Mouse (Mus musculus) layer of hippocampus, adult 2 months (tissue): ENCODE results near the gene F11r. TPM values are rescaled to one million over a fixed set of nuclear protein-coding genes. Genes with fewer than 3 reads are reported as not detected.
A peak's percentile ranks its signal among the peaks of the same experiment; 100 is the strongest.

ENCODE experiments used
- DNase-seq, 2 experiments: peaks; one replicate each; pipeline ENCODE4 v3.0.0; 2022; ENCODE audit warnings: low spot score in 2 of 2
- H3K27ac ChIP-seq: fragments of 200-600 bp; 2 replicates; pipeline ENCODE4 v1.8.1; 2022
- H3K4me3 ChIP-seq: fragments of 200-600 bp; 2 replicates; pipeline ENCODE4 v1.8.1; 2022; ENCODE audit warnings: mild to moderate bottlenecking
- CTCF ChIP-seq: fragments of 200-600 bp; conservative IDR thresholded peaks from 2 replicates; pipeline ENCODE4 v1.8.1; 2022; ENCODE audit warnings: antibody characterized with exemption, mild to moderate bottlenecking, moderate library complexity
- total RNA-seq, 2 experiments: library from RNA; stranded (reverse); gene quantifications; 2 replicates each; pipeline ENCODE4 v1.2.3; 2021

The F11r gene
- total RNA-seq, 2 experiments from 2014 or later, result 5.7 to 6.9 TPM

DNA sequence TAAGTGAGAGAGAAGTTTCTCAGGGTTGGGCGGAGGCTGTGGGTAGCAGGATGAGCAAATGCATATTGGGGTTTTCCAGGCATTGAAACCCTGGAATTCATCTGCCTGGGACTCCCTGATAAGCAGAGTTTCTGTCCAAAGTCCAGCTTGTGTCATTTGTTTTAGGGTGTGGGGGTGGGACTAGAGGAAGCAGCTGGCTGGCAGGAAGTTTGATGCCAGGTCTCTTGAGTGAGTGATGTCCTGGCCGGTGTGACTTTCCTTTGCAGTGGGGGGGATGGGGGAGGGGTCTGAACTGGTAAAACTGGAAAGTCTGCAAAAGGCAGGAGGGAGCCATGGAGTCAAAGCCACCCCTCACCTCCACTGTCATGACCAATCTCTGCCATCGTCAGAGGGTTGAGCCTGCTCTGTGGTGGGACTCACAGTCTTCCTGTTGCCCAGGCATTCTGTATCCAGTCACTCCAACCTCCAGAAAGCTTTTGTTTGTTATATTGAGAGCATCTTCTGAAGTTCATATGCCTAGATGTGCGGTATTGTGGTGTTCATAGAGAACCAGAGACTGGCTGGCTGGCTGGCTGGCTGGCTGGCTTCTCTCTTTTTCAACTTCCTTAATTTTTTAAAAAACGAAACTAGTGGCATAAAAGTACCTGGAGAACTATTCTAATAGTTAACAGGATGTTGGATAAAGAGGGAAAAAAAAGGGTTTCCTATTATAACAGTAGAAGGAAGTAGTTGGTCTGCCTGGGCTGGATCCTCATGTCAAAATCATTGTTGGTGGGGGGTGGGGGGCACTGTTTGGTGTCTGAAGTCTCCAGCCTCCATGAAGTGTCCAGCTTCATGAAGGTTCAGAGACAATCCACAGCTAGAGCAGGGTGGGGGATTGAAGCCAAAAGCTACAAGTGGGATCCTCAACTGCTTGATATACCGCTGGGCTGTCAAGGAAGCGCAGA lies 4.4 kb downstream of the F11r start:
- no peak overlapping the region for H3K4me3 ChIP-seq
- DNase-seq, result no peak
- peak overlapping the region; percentile 36; the same call in 1 of the 2 replicates for H3K27ac ChIP-seq
- TF ChIP-seq CTCF, result no peak

DNA sequence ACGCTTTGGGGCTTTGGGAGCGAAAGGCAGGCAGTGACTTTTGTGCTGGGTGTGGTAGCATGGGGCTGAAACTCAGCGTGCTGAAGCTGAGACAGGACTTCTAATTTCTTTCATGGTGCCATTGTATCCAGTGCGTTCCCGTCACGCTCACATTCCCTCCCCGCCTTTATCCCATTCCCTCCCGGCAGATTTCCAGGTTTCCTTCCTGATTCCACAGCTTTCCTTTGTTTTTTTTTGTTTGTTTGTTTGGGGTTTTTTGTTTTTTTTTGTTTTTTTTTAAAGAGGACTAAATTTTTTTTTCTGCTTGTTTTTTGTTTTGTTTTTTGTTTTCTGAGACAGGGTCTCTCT lies 5.1 kb downstream of the F11r start:
- DNase-seq, result no peak
- Histone ChIP-seq H3K4me3 (no peak overlapping the region), H3K27ac (0 out of 2 replicates have a peak overlapping the region, but pooled peaks have one; percentile 36)
- TF ChIP-seq CTCF, result no peak

DNA sequence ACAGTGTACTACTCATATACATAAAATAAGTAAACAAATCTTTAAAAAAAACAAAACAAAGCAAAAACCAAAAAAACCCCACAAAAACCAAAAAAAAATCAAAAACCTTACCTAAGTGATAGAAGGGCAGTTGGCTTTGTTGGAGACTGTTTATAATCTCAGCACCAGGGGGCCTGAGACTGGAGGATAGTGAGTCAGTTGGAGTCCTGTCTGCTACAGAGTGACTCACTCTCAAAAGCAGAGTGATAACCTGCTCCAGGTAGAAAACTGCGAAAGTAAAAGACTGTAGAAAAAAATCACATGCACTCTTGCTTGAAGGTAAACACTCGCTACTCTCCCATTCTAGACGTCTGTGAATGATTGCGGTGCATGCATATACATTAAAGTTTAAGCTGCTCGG lies 7.7 kb downstream of the F11r start:
- no peak for TF ChIP-seq CTCF
- H3K4me3 ChIP-seq, result no peak overlapping the region
- no peak overlapping the region for H3K27ac ChIP-seq

DNA sequence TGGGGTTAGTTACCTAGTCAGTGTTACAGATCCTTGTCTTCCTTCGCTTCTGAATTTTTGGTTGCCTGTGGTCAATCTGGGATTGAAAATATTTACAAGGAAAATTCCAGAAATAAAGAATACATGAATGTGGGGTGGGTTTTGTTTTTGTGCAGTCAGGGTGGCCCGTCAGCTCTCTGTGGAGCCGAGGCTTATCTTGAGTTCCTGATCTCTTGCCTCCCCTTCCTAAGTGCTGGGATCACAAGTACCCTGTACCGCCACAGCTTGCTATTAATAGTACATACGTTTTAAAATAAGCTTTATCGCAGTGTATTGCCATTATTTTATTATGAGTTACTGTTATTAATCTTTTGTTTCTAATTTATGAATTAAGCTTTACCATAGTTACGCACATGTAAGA lies 9.5 kb downstream of the F11r start:
- DNase-seq, result no peak
- H3K4me3 ChIP-seq, result no peak overlapping the region
- H3K27ac ChIP-seq, result no peak overlapping the region
- TF ChIP-seq CTCF, result no peak

More for the DNA sequence above, 7.7 kb downstream of the F11r start:
- no peak for DNase-seq

DNA sequence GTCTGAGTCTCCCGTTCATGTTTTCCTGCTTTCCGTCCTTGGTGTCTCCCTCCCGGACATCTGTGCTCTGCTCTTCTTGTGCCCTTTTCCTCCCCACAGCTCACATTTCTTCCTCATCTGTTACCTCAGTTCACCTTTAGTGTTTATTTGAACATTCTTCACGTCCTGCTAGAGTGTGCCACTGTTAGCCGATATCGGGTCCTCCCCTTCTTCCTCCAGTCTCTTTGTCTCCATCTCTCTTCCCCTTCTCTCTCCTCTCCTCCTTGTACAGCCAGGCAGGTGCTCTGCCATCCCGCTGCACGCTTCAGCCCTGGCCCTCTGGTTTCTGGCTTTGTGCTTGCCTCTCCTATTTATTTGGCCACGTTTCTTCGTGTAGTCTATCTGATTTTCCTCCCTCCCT lies 10.4 kb downstream of the F11r start:
- Histone ChIP-seq H3K4me3 (no peak overlapping the region), H3K27ac (no peak overlapping the region)
- DNase-seq, result no peak
- TF ChIP-seq CTCF, result no peak

DNA sequence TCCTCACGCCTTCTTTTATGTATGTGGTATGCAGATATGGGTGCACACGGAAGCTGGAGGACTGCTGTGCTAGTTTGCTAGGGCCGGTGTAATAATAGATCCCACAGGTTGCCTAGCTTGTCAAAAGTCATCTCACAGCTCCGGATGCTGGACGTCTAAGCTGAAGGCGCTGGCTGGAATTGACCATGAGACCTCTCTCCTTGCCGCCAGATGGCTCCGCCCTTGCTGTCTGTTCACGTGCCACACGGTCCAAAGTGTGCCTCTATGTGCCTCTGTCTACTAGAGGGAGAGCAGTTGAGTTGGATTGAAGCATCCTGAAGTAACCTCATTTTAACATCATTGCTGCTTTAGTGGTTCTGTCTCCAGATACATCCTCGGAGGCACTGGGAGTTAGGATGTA lies 12.7 kb downstream of the F11r start:
- Histone ChIP-seq H3K27ac (0 out of 2 replicates have a peak overlapping the region, but pooled peaks have one; percentile 23), H3K4me3 (no peak overlapping the region)
- no peak for DNase-seq
- no peak for TF ChIP-seq CTCF

DNA sequence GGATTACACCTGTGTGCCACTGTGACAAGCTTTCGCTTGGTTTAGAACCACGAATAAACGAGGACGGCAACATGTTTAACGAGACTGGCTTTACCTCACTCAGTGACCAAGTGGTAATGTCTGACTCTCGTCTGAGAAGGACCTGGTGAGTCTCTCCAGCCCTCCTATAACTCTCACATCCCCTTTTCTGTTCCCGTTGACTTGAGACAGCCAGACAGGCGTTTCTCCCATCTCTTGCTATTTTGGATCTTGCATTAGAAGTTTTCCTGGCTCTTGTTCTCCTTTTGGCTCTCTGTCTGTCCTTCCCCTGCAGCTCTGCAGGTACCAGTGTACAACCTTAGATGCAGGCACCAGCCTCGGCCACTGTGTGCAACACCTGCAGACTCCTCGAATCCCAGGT lies 13.7 kb downstream of the F11r start:
- Histone ChIP-seq H3K4me3 (no peak overlapping the region), H3K27ac (0 out of 2 replicates have a peak overlapping the region, but pooled peaks have one; percentile 23)
- no peak for TF ChIP-seq CTCF
- no peak for DNase-seq

DNA sequence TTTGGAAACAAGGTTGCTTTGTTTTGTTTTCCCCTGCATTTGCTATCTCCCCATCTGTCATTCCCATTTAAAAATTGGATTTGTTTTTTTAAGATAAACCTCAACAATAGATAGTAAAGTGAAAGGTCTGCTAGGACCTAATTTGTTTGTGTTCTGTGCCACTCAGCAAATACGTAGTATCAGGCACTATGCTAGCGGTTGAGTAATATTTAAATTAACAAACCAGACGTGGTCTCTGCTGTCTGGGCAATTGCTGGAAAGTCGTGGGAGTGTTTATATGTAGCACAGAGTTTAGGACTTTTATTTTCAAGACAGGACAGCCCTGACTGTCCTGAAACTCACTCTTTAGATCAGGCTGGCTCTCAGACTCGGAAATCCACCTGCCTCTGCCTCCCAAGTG lies 15.2 kb downstream of the F11r start:
- H3K4me3 ChIP-seq, result no peak overlapping the region
- no peak overlapping the region; the same call in 1 of the 2 replicates for H3K27ac ChIP-seq
- DNase-seq, result no peak
- TF ChIP-seq CTCF, result no peak

DNA sequence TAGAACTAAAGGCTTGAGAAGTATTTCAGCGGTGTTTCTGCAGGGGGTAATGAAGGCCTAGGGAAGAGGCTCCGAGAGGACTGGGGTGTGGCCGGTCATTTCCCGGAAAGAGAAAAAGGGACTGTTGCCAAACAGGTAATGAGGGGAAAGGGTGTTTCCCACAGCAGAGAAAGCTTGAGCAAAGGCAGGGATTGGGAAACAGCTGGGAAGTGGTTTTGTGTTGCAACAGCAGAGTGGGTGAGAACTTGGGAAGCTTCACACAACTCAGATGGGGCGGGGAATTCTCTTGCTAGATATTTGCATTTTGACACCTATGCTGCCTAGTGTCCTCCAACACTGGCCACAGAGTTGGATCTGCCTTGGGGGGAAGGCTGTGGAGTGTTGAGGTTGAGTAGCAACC lies 15.6 kb downstream of the F11r start:
- H3K4me3 ChIP-seq, result no peak overlapping the region
- DNase-seq, result no peak
- no peak overlapping the region; the same call in 1 of the 2 replicates for H3K27ac ChIP-seq
- no peak for TF ChIP-seq CTCF

DNA sequence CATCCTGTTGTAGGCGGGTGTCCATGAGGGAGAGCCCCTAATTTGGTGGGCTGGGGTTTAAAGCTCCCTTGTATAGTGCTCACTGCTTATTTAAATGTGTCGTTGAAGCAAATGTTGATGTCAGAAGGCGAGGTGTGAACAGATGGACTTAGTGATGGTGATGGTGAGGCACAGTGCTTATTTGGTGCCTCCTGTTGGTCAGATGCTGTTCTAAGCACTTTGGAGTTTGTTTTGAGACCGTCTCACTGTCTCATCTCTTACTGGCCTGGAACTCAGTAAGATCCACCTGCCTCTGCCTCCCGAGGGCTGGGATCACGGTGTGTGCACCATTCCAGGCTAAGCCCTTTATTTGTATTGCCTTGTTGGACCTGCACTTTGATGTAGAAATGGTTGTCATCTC lies 17.6 kb downstream of the F11r start:
- peak; percentile 35 for TF ChIP-seq CTCF
- no peak overlapping the region for H3K4me3 ChIP-seq
- H3K27ac ChIP-seq, result no peak overlapping the region
- no peak for DNase-seq

DNA sequence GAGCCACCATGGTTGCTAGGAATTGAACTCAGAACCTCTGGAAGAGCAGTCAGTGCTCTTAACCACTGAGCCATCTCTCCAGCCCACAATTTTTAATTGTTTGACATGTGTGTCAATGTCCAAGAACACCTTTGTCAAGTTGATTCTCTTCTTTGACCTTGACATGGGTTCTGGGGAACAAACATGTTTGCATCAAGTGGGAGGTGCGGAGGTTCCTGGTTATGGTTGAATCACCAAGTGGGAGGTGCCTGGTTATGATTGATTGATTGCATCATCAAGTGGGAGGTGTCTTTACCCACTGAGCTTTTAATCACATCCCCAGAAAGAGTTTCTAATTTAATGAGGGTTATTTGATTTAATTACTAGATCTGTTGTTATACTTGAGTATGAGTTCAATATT lies 20.2 kb downstream of the F11r start:
- DNase-seq, result no peak
- Histone ChIP-seq H3K27ac (no peak overlapping the region), H3K4me3 (no peak overlapping the region)
- TF ChIP-seq CTCF, result no peak

DNA sequence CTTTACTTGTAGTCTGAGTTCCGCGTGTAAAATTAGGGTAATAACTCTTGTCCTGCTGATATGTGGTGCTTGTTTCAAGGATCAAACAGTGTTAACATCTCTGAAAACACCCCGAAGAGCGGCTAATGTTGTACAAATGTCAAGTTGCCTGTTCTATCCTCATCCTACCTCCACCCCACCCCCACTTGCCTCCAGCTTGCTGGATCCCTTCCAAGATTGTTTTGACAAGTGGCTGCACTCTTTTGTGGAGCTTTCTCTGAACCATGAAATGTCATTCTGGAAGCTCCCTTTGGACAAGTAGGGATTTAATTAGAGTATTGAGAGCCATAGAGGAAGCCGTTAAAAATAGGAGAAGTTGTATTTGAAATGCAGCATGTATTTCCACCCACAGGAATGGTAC lies 22.5 kb downstream of the F11r start:
- no peak for DNase-seq
- H3K27ac ChIP-seq, result no peak overlapping the region
- H3K4me3 ChIP-seq, result no peak overlapping the region
- no peak for TF ChIP-seq CTCF

DNA sequence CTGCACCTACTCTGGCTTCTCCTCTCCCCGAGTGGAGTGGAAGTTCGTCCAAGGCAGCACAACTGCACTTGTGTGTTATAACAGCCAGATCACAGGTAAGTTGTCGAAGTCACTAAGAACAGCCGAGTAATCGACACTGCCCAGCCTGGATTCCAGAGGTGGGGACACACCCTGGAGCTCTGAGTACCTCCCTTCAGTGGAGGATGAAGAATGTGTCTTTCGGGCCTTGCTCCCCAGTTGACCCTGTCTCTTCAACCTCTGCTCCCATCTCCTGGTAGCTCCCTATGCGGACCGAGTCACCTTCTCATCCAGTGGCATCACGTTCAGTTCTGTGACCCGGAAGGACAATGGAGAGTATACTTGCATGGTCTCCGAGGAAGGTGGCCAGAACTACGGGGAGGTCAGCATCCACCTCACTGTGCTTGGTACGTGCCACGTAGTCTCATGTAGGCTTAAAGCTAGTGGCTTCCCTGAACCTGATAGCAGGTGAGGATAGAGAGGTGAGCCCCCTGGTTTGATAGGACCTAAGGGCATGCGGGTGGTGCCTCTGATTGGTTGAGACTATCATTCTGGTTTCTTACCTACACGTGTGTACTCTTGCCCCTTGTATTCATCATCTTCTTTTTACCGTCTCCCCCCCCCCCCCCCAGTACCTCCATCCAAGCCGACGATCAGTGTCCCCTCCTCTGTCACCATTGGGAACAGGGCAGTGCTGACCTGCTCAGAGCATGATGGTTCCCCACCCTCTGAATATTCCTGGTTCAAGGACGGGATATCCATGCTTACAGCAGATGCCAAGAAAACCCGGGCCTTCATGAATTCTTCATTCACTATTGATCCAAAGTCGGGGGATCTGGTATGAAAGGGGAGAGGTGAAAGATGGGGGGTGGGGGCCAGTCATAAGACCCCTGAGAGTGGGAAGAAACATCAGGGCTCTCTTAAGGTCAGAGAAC lies 23.5 kb downstream of the F11r start:
- no peak for DNase-seq
- no peak overlapping the region for H3K4me3 ChIP-seq
- no peak overlapping the region for H3K27ac ChIP-seq
- TF ChIP-seq CTCF, result no peak

DNA sequence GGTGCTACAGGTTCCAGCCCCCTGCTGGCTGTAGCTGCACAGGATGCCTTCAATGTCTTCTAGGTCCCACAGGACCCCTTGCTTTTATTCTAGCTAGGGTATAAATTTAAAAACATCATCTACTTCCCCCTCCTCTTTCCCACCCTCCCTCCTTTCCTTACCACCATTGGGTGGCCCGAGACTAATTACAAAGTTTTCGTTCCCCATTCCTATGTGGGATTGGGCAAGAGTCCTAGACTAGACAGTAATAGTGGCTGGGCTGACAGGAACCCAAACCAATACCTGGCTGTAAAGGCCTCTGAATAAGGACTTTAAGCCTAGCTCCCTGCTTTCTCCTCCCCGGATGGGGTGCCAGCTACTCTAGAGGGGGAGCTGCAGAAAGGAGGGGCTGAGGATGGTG lies 25.8 kb downstream of the F11r start:
- no peak overlapping the region for H3K27ac ChIP-seq
- DNase-seq, result no peak
- no peak overlapping the region for H3K4me3 ChIP-seq
- TF ChIP-seq CTCF, result no peak
